Mouse (Mus musculus): ENCODE measurements around the gene Crispld2. TPM values are rescaled to one million over a fixed set of nuclear protein-coding genes. Genes with fewer than 3 reads are reported as not detected.

Crispld2 gene
- polyA plus RNA-seq, 1 experiment from 2014 or later: 2.5 TPM

DNA sequence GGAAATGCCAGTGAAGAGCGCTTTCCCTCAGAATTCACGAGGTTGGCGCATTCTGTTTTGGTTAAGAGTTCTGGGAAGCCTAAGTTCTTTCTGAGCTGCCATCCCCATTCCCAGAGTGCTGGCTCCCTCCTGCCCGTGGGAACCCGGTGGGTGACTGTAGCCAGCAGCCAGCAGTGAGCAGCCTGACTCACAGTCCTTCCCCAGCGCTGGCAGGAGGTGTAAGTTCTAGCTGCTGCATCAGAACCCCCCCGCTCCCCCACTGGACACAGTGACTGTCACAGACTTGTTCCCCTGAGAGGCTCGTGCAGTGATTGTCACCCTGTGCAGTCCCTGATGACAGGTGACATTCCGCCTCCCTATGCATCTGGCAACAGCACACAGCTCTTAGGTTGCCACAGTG is 22.1 kb upstream of the Crispld2 start:
- Histone ChIP-seq H3K36me3 (replicated peaks; ENCODE audit: insufficient read depth, low read length) (no peaks in the 10 kb centered on the region), H3K4me2 (ENCODE audit: low read depth, low read length) (no peak overlapping the region), H3K4me1 (ENCODE audit: insufficient read depth) (no peaks in the 10 kb centered on the region), H3K4me3 (ENCODE audit: low read depth, low read length) (no peak overlapping the region), H3K9ac (replicated peaks) (no peak overlapping the region), H3K9me3 (ENCODE audit: low read length) (no peaks in the 10 kb centered on the region), H3K27me3 (ENCODE audit: insufficient read depth, low read length) (no peaks in the 10 kb centered on the region), H3K27ac (ENCODE audit: low read depth) (no peak overlapping the region)
- TF ChIP-seq CTCF (IDR thresholded peaks at IDR 0.05; ENCODE audit: low read depth): no peak
- no peak for TF ChIP-seq EP300 (IDR thresholded peaks at IDR 0.05; ENCODE audit: low read depth)
- ATAC-seq: no peak
- WGBS (ENCODE audit: insufficient replicate concordance): 77% methylated on average over 9 of the region's 9 CpGs
- no peak for DNase-seq

DNA sequence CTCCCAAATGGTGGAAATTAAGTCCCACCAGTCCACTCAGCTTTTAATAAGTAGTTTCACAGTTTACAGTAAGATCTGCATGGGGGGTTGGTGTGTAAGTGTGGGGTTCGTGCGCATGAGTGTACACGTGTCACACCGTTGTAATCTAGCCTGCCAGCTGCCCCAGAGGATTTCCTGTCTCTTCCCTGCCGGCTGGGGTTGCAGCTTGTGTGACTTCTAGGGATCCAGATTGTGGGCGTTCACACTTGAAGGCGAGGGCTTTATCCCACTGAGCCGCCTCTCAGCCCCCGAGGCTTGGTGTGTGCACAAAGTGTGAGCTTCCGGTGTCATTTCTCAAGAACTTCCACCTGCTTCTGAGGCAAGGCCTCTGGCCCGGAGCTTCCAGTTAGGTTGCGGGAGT is 19.7 kb upstream of the Crispld2 start:
- peak; percentile 58 for ATAC-seq
- Histone ChIP-seq H3K4me1 (ENCODE audit: insufficient read depth) (no peaks in the 10 kb centered on the region), H3K4me3 (ENCODE audit: low read depth, low read length) (no peak overlapping the region), H3K27me3 (ENCODE audit: insufficient read depth, low read length) (no peaks in the 10 kb centered on the region), H3K27ac (ENCODE audit: low read depth) (no peak overlapping the region), H3K9me3 (ENCODE audit: low read length) (no peaks in the 10 kb centered on the region), H3K36me3 (replicated peaks; ENCODE audit: insufficient read depth, low read length) (no peaks in the 10 kb centered on the region), H3K9ac (replicated peaks) (no peak overlapping the region), H3K4me2 (ENCODE audit: low read depth, low read length) (no peak overlapping the region)
- TF ChIP-seq EP300 (IDR thresholded peaks at IDR 0.05; ENCODE audit: low read depth): no peak
- DNase-seq: peak; percentile 29
- 30% methylated on average over 12 of the region's 12 CpGs for WGBS (ENCODE audit: insufficient replicate concordance)

DNA sequence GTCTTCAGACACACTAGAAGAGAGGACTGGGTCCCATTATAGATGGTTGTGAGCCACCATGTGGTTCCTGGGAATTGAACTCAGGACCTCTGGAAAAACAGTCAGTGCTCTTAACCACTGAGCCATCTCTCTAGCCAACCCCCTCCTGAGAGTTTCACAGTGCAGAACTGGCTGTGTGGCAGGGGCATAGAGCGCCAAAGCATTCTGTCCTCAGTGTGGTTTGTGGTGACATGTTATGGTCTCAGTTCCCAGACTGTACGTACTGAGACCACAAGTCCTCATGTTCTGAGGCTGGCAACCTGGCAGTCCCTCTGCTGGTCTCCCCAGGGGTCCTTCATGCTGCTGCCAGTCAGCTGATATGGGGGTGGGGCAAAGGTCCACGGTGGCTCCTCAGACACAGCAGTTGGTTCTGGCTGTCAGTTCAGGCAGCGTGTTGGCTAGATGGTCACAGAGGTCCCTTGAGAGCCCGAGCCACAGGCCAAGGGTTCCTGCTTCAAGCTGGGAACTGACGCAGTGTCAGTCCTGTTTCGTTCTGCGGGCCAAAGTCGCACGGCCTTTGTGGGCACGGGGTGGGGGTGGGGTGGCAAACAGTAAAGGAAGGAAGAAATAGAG is 13.4 kb upstream of the Crispld2 start:
- H3K4me3 ChIP-seq (ENCODE audit: low read depth, low read length): no peak overlapping the region
- no peak overlapping the region for H3K9ac ChIP-seq (replicated peaks)
- no peak overlapping the region for H3K4me2 ChIP-seq (ENCODE audit: low read depth, low read length)
- ATAC-seq (no peak), DNase-seq (no peak)
- H3K36me3 ChIP-seq (replicated peaks; ENCODE audit: insufficient read depth, low read length): no peaks in the 10 kb centered on the region
- WGBS (ENCODE audit: insufficient replicate concordance): 39% methylated on average over 11 of the region's 11 CpGs
- H3K9me3 ChIP-seq (ENCODE audit: low read length): no peaks in the 10 kb centered on the region
- no peaks in the 10 kb centered on the region for H3K27me3 ChIP-seq (ENCODE audit: insufficient read depth, low read length)
- no peaks in the 10 kb centered on the region for H3K4me1 ChIP-seq (ENCODE audit: insufficient read depth)
- TF ChIP-seq EP300 (IDR thresholded peaks at IDR 0.05; ENCODE audit: low read depth) (no peak), CTCF (IDR thresholded peaks at IDR 0.05; ENCODE audit: low read depth) (no peak)
- no peak overlapping the region for H3K27ac ChIP-seq (ENCODE audit: low read depth)

DNA sequence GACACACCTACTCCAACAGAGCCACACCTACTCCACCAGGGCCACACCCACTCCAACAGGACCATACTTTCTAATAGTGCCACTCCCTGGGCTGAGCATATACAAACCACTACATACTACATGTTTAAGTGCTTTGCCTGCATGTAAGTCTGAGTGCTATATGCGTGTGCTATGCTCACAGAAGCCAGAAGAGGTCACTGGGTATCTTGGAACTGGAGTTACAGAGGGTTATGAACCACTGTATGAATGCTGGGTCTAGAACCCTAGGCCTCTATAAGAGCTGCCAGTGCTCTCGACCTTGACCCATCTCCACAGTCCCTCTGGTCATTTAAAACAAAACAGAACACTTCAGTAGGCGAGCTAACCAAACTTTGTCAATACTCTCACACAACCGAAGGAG is 11.0 kb upstream of the Crispld2 start:
- no peak overlapping the region for H3K4me3 ChIP-seq (ENCODE audit: low read depth, low read length)
- no peaks in the 10 kb centered on the region for H3K27me3 ChIP-seq (ENCODE audit: insufficient read depth, low read length)
- no peak overlapping the region for H3K4me2 ChIP-seq (ENCODE audit: low read depth, low read length)
- H3K9ac ChIP-seq (replicated peaks): no peak overlapping the region
- no peaks in the 10 kb centered on the region for H3K9me3 ChIP-seq (ENCODE audit: low read length)
- DNase-seq (no peak), ATAC-seq (no peak)
- no peak overlapping the region for H3K27ac ChIP-seq (ENCODE audit: low read depth)
- no peaks in the 10 kb centered on the region for H3K36me3 ChIP-seq (replicated peaks; ENCODE audit: insufficient read depth, low read length)
- WGBS (ENCODE audit: insufficient replicate concordance): 63% methylated on average over 4 of the region's 4 CpGs
- no peak for TF ChIP-seq EP300 (IDR thresholded peaks at IDR 0.05; ENCODE audit: low read depth)
- TF ChIP-seq CTCF (IDR thresholded peaks at IDR 0.05; ENCODE audit: low read depth): peak; percentile 51
- no peaks in the 10 kb centered on the region for H3K4me1 ChIP-seq (ENCODE audit: insufficient read depth)

DNA sequence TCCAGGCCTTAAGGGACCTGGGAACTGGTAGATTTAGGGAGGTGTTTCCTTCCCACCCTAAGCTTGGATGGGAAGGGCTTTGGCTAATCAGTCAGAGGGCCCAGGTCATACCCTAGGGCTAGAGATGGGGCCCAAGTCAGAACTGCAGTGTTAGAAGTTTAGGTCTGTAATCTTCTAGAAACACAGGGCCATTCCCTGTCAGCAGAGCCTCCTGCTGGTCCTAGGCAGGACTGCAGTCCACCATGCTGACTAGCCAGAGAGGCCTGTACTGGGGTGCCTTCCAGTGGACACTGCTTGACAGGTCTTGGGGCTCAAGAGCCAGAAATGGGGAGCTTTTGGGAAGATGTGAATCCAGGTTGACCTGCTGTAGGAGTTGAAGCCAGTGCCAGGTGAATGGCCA is 8.2 kb upstream of the Crispld2 start:
- Histone ChIP-seq H3K27me3 (ENCODE audit: insufficient read depth, low read length) (no peaks in the 10 kb centered on the region), H3K36me3 (replicated peaks; ENCODE audit: insufficient read depth, low read length) (no peaks in the 10 kb centered on the region), H3K9me3 (ENCODE audit: low read length) (no peaks in the 10 kb centered on the region), H3K9ac (replicated peaks) (no peak overlapping the region), H3K4me1 (ENCODE audit: insufficient read depth) (no peaks in the 10 kb centered on the region), H3K4me3 (ENCODE audit: low read depth, low read length) (no peak overlapping the region), H3K27ac (ENCODE audit: low read depth) (no peak overlapping the region), H3K4me2 (ENCODE audit: low read depth, low read length) (no peak overlapping the region)
- TF ChIP-seq CTCF (IDR thresholded peaks at IDR 0.05; ENCODE audit: low read depth): peak; percentile 61
- TF ChIP-seq EP300 (IDR thresholded peaks at IDR 0.05; ENCODE audit: low read depth): no peak
- DNase-seq: peak; percentile 48
- ATAC-seq: no peak

DNA sequence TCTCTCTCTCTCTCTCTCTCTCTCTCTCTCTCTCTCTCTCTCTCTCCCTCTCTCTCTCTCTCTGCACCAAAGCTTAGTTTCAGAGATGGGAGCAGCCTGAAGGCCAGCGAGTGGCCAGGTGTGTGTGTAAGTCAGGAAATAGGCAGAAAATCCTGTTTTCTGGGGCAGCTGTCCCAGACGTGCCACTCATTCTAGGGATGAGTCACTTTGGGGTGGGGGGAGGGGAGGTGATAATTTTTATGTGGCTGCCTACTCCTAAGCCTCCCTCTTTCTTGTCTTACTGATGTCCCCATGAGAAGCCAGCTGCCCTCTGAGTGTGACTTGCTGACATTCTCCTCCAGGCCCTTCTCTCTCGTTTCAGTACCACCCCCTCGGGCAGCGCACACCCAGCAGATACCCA is 6.1 kb upstream of the Crispld2 start:
- Histone ChIP-seq H3K4me2 (ENCODE audit: low read depth, low read length) (no peak overlapping the region), H3K36me3 (replicated peaks; ENCODE audit: insufficient read depth, low read length) (no peaks in the 10 kb centered on the region), H3K9ac (replicated peaks) (no peak overlapping the region), H3K27ac (ENCODE audit: low read depth) (no peak overlapping the region), H3K4me1 (ENCODE audit: insufficient read depth) (no peaks in the 10 kb centered on the region), H3K27me3 (ENCODE audit: insufficient read depth, low read length) (peaks cover 2% of the 10 kb centered on the region; the same call in 1 of the 2 replicates), H3K4me3 (ENCODE audit: low read depth, low read length) (no peak overlapping the region), H3K9me3 (ENCODE audit: low read length) (no peaks in the 10 kb centered on the region)
- TF ChIP-seq EP300 (IDR thresholded peaks at IDR 0.05; ENCODE audit: low read depth): no peak
- TF ChIP-seq CTCF (IDR thresholded peaks at IDR 0.05; ENCODE audit: low read depth): no peak
- WGBS (ENCODE audit: insufficient replicate concordance): 70% methylated on average over 5 of the region's 5 CpGs
- DNase-seq (no peak), ATAC-seq (no peak)

DNA sequence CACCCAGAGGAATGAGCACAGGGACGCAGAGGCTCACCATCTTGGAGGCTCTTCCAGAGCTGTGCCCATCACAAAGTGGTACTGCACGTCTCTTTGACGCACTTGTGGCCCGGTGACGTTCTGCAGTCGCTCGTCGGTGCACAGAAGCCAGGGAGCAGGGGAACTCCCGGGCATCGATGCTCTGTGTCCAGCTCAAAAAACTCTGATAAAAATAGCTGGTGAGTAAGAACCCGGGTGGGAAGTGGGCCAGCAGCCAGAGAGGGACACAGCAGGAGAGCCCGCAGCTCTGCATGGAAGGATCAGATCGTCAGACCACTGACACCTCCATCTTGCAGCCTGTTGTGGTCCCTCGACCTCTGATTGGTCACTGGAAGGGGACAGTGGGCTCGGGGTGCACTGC is 4.2 kb upstream of the Crispld2 start:
- no peak for TF ChIP-seq CTCF (IDR thresholded peaks at IDR 0.05; ENCODE audit: low read depth)
- TF ChIP-seq EP300 (IDR thresholded peaks at IDR 0.05; ENCODE audit: low read depth): no peak
- DNase-seq (no peak), ATAC-seq (no peak)
- Histone ChIP-seq H3K9ac (replicated peaks) (no peak overlapping the region), H3K9me3 (ENCODE audit: low read length) (no peaks in the 10 kb centered on the region), H3K4me2 (ENCODE audit: low read depth, low read length) (no peak overlapping the region), H3K27me3 (ENCODE audit: insufficient read depth, low read length) (peaks cover 19% of the 10 kb centered on the region), H3K4me1 (ENCODE audit: insufficient read depth) (no peaks in the 10 kb centered on the region), H3K27ac (ENCODE audit: low read depth) (no peak overlapping the region), H3K36me3 (replicated peaks; ENCODE audit: insufficient read depth, low read length) (no peaks in the 10 kb centered on the region), H3K4me3 (ENCODE audit: low read depth, low read length) (no peak overlapping the region)
- WGBS (ENCODE audit: insufficient replicate concordance): 70% methylated on average over 15 of the region's 15 CpGs
